Mouse (Mus musculus) thymus, postnatal 0 days (tissue): ENCODE data around the gene Rpl23. TPM values are rescaled to one million over a fixed set of nuclear protein-coding genes. Genes with fewer than 3 reads are reported as not detected.
"Not testable (repeated sequence)": the region's sequence is repeated elsewhere in the genome, so short reads cannot be mapped to it uniquely, and the experiment has no call there.

Experiments used
- DNase-seq: peaks from one replicate; pipeline ENCODE4 v3.0.0-alpha.2; 2015; ENCODE audit warnings: low spot score
- polyA plus RNA-seq: library from polyadenylated mRNA; unstranded; fragments of >200 nt; fragmentation: Nextera tagmentation; extraction: Ambion mirVana; gene quantifications from 2 replicates; pipeline ENCODE4 v1.2.1, GENCODE M21; 2015

Gene Rpl23
- polyA plus RNA-seq, 1 experiment from 2014 or later, result 766 TPM

GRCm38 (mm10) chr11:97799994-97800690, 17.9 kb upstream of the Rpl23 start:
- peak; percentile 80 for DNase-seq

- DNase-seq, result peak; percentile 78
Observed at GRCm38 (mm10) chr11:97799146-97799993, 17.1 kb upstream of the Rpl23 start.

- peak; percentile 91 for DNase-seq
Observed at GRCm38 (mm10) chr11:97798782-97799145, 16.5 kb upstream of the Rpl23 start, which contains the start of gene Lasp1. Gene Lasp1 (plus strand): TSS chr11:97799000.

DNA sequence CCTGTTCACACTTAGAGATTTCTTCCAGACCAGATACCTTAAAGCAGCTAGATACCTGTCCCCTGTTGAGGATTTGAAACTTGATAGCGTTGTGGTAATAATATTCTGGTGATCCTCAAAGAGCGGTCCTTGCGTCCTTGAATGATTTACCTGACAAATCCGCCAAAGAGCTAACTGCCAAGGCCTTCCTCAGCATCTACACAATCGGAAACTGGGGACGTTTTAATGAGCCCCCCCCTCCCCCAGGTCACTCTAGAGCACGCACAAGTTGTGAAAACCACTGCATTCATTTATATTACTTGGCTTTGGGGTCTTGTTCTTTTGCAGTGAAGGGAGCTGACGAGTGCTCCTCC, 15.8 kb upstream of the Rpl23 start:
- no peak for DNase-seq

GRCm38 (mm10) chr11:97797369-97798082, 15.3 kb upstream of the Rpl23 start:
- DNase-seq, result no peak

- peak; percentile 80 for DNase-seq
Observed at GRCm38 (mm10) chr11:97796910-97797309, 14.7 kb upstream of the Rpl23 start.

DNA sequence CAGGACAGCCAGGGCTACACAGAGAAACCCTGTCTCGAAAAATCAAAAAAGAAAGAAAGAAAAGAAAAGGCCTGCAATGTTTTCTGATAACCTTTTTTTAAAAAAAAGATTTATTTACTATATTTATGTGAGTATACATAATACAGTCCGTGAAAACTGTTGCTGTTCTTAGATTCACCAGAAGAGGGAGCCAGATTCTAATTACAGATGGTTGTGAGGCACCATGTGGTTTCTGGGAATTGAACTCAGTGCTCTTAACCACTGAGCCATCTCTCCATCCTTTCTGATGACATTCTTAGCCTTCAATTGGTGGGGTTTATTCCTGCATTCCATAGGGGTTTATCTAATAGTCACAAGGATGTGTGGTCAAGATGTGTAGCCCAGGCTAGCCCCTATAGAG, 10.9 kb upstream of the Rpl23 start:
- peak; percentile 79 for DNase-seq

DNA sequence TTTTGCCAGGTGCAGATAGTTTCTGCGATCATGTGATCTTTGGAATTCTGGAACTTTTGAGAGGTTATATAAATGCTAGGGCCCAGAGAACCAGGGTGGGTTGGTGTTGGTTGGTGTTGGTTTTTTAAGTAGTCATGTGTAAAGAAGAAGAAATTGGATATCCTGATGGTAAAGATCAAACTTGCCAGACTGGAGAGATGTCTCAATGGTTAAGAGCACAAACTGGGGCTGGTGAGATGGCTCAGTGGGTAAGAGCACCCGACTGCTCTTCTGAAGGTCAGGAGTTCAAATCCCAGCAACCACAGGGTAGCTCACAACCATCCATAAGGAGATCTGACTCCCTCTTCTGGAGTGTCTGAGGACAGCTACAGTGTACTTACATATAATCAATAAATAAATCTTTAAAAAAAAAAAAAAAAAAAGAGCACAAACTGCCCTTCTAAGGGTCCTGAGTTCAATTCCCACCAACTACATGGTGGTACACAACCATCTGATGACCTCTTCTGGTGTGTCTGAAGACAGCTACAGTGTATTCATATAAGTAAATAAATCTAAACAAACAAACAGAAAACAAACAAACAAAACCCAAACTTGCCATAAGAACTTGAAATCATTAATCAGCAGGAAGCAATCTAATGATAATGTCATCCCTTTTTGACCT, 8.7 kb upstream of the Rpl23 start:
- not testable (repeated sequence) for DNase-seq

DNA sequence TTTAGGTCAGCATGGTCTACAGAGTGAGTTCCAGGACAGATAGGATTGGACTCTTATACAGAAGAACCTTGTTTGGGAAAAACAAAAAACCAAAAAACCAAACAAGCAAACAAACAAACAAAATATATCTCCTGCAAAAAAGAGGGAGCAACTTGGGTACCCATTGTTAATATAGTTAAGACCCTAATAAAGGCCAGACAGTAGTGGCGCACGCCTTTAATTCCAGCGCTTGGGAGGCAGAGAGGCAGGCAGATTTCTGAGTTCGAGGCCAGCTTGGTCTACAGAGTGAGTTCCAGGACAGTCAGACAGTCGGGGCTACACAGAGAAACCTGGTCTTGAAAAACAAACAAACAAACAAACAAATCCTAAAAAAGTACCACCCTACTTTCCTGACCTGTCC, 7.5 kb upstream of the Rpl23 start:
- no peak for DNase-seq

- DNase-seq, result no peak
Observed at GRCm38 (mm10) chr11:97787961-97788360, 5.7 kb upstream of the Rpl23 start.

- no peak for DNase-seq
Observed at GRCm38 (mm10) chr11:97782564-97782895, 293 bp upstream of the Rpl23 start.

DNA sequence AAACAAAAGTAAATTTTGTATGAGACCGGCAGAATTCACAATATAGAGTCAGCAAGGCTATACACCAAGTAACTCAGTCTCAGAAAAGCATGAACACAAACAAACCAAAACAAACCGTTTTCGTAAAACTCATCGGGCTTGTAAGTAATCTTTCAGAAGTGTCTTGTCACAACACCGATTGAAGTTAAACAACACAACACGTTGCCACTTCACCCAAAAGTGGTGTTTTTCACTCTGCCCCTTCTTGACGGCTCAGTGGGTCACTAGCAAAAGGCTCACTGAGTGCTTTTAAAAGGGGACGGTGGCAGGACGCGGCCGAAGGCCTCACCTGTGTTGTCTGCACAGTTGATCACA, 782 bp downstream of the Rpl23 start:
- no peak for DNase-seq

DNA sequence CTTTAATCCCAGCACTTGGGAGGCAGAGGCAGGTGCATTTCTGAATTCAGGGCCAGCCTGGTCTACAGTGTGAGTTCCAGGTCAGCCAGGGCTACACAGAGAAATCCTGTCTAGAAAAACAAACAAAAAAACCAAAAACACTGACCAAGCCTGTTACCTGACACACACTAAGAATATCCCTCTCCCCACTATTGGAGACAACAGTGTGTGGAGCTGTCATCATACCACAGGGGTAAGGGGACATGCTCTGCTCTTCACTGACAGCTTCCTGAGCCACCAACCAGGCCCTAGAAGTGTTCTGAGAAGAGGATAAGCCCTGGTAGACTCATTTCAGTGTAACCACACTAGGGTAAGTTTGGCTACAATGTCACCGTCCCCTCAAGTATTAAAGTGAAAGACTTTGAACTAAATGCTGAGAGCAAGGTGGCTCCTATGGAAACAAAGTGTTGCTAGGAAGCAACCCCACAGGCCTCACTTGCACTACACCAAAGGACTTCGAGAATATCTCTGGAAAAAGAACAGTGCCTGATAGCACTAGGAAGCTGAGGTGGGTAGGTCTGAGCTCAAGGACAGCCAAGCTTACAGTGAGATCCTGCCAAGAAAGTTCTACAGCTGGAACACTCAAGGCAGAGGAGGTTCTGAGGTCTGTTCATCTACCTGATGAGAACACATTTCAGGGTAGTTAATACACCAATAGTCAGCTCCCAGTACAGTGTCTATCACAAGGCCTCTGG, 2.1 kb downstream of the Rpl23 start:
- DNase-seq, result no peak

DNA sequence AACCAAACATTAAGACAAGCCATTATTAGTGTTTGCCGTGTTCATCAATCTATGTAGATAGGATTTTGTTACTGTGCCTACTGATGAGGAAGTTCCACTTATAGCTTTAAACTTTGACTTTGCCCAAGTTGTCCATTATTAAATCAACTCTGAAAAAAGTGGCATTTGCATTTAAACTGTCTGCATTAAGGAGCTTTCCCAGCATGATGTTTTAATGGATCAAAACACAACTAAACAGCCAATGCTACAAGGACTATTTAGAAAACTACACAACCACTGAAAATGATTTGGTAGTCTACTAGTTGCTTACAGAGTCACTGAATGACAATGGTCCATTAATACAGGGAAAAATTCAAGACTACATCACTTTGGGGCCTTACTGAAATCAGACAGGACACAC, 3.3 kb downstream of the Rpl23 start:
- DNase-seq, result no peak

DNA sequence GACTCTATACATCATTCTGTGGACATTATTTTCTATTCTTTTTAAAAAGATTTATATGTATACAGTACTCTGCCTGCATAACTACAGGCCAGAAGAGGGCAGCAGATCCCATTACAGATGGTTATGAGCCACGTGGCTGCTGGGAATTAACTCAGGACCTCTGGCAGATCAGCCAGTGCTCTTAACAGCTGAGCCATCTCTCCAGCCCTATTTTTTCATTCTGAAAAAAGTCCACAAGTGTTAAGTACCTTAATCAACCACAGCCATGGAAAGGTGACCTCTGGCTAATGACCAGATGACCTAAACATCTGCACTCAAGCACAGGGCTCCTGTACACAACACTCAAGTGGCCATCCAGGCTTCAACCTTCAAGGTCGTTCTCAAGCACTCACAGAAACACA, 5.1 kb downstream of the Rpl23 start:
- DNase-seq, result no peak

DNA sequence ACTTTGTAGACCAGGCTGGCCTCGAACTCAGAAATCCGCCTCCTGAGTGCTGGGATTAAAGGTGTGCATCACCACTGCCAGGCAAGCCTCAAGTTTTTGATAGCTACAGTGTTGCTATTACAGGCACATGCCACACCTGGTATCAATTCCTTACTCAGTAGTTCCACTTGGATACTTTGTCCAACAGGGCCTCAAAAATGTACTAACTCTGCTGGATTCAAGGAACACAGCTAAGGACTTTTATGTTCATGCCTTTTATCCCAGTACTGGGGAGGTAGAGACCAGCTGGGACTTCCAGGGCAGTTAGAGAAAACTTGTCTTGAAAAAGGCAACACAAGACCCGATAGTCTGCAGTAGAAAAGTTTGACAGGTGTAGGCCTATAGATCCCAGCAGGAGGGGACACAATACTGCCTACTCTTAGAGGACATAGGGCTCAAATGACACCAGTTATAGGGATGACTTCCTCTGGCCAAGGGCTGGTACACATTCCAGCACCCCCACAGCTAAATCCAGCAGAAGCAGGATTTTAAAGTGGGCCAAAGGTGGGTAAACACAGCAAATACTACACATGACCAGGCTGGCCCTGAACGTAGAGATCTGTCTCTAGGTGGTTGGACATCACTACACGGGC, 5.6 kb downstream of the Rpl23 start:
- no peak for DNase-seq

- DNase-seq, result no peak
Observed at GRCm38 (mm10) chr11:97775808-97776496, 6.3 kb downstream of the Rpl23 start, which contains the start of gene 1700001P01Rik. Gene 1700001P01Rik (minus strand): TSS chr11:97775918.

GRCm38 (mm10) chr11:97775186-97775585, 7.1 kb downstream of the Rpl23 start:
- no peak for DNase-seq

DNA sequence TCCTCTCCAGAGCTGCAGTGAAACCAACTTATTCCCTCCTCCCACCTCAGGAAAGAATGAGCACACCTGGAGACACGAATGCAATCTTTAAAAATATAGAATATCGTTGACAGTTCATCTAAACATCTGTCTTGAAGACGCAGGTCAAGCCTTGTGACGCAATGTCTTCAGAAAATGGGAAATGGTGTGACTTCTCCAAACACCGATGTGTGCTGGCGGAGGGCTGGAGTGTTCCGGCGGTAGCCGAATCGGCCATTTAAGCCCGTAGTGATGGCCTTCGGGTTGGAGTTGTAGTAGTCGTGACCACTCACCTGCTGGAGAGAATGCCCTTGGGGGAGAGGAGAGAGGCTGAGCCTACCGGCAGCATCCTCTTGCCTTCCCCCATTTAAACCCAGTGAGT, 10.8 kb downstream of the Rpl23 start:
- no peak for DNase-seq

- DNase-seq, result no peak
Observed at GRCm38 (mm10) chr11:97769704-97770103, 12.5 kb downstream of the Rpl23 start.
